14 mouse cellular contexts compared by ENCODE assay signal in the genomic region with DNA sequence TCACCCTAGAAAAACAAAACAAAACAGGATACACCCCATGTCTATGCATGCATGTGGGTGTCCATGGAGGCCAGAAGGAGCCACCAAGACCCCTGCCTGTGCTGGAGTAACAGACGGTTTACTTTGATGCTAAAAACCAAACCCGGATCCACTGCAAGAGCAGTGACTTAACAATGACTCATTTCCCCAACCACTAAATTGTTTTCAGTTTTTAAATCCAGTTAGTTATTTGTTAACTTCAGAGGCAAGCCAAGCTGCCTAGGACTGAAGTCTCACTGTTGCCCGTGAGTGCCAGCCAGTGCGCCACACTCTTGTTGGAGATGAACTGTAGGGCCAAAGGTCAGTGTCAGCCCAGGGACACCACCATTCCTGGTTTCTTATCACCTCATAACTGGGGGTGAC. TPM values are rescaled to one million over a fixed set of nuclear protein-coding genes. Genes with fewer than 3 reads are reported as not detected.
A peak's percentile ranks its signal among the peaks of the same experiment; 100 is the strongest.
DNase-seq lines count a peak whose midpoint lies in the region; ATAC-seq and TF ChIP-seq lines count a peak whose summit lies in the region.
"Had no signal": no experiment of that assay in that cellular context is flagged by ENCODE, and none has a peak within 500 bp of the region (broad histone marks: within the 10 kb centered on the region; RNA-seq: fewer than 3 reads in every experiment).

No protein-coding gene starts in this region.

- H3K4me1 ChIP-seq in liver, embryonic 16.5 days (ENCODE audit: control insufficient read depth, low read depth, low read length): peaks cover 7% of the 10 kb centered on the region
- H3K4me1 ChIP-seq in liver, embryonic 12.5 days: peaks cover 10% of the 10 kb centered on the region
- H3K4me1 ChIP-seq in kidney, postnatal 0 days (replicated peaks; ENCODE audit: insufficient read depth, low read length): no peaks in the 10 kb centered on the region; the same call in 1 of the 2 replicates
- H3K4me1 ChIP-seq in small intestine, adult 2 months (ENCODE audit: control insufficient read depth, insufficient read depth, insufficient read length, low read length): peaks cover 26% of the 10 kb centered on the region
- H3K4me1 ChIP-seq: embryonic facial prominence, embryonic 12.5 days; heart, embryonic 15.5 days; limb, embryonic 15.5 days had no signal

- no peak overlapping the region for H3K4me3 ChIP-seq in liver, embryonic 16.5 days (ENCODE audit: low read depth, low read length)
- H3K4me3 ChIP-seq in liver, embryonic 12.5 days: no peak overlapping the region
- H3K4me3 ChIP-seq in kidney, postnatal 0 days (replicated peaks; ENCODE audit: low read depth, low read length): no peak overlapping the region
- peak overlapping the region; percentile 49 for H3K4me3 ChIP-seq in small intestine, adult 2 months (ENCODE audit: low read depth, low read length)
- H3K4me3 ChIP-seq: embryonic facial prominence, embryonic 12.5 days; heart, embryonic 15.5 days; limb, embryonic 15.5 days had no signal

- 57% methylated on average over 4 of the region's 4 CpGs for WGBS in liver, embryonic 16.5 days (ENCODE audit: insufficient replicate concordance)
- WGBS in liver, embryonic 12.5 days (ENCODE audit: insufficient replicate concordance): 55% methylated on average over 4 of the region's 4 CpGs
- WGBS in kidney, postnatal 0 days: 59% methylated on average over 4 of the region's 4 CpGs
- 24% methylated on average over 4 of the region's 4 CpGs for WGBS in small intestine, adult 2 months

- no peak overlapping the region for H3K9ac ChIP-seq in liver, embryonic 16.5 days (ENCODE audit: low read depth, low read length)
- no peak overlapping the region for H3K9ac ChIP-seq in liver, embryonic 12.5 days
- no peak overlapping the region for H3K9ac ChIP-seq in kidney, postnatal 0 days (ENCODE audit: low read depth, low read length)
- H3K9ac ChIP-seq: embryonic facial prominence, embryonic 12.5 days; heart, embryonic 15.5 days; limb, embryonic 15.5 days had no signal

- peak; percentile 58 for ATAC-seq in liver, embryonic 16.5 days (ENCODE audit: low read depth)
- no peak for ATAC-seq in liver, embryonic 12.5 days
- ATAC-seq in hematopoietic stem cell, adult 5-6 weeks (replicated peaks in 1 of 2; ENCODE audit: insufficient read depth in 1 of 2, low FRiP score in 2 of 2, low TSS enrichment in 1 of 2, low read depth in 1 of 2, poor library complexity in 2 of 2, severe bottlenecking in 2 of 2): peak; percentile 17 to 27; a peak in 1 of 4 replicates
- ATAC-seq in kidney, postnatal 0 days (replicated peaks; ENCODE audit: low FRiP score, low read depth): no peak

- no peaks in the 10 kb centered on the region for H3K27me3 ChIP-seq in liver, embryonic 16.5 days (ENCODE audit: control insufficient read depth, insufficient read depth, low read depth, low read length)
- no peaks in the 10 kb centered on the region for H3K27me3 ChIP-seq in liver, embryonic 12.5 days (replicated peaks)
- no peaks in the 10 kb centered on the region for H3K27me3 ChIP-seq in kidney, postnatal 0 days (ENCODE audit: insufficient read depth, low read length)
- no peaks in the 10 kb centered on the region for H3K27me3 ChIP-seq in small intestine, adult 2 months (ENCODE audit: control insufficient read depth, insufficient read depth, low read length)
- H3K27me3 ChIP-seq: embryonic facial prominence, embryonic 12.5 days; heart, embryonic 15.5 days had no signal

- H3K36me3 ChIP-seq in liver, embryonic 16.5 days (ENCODE audit: control insufficient read depth, insufficient read depth): no peaks in the 10 kb centered on the region
- no peaks in the 10 kb centered on the region for H3K36me3 ChIP-seq in liver, embryonic 12.5 days
- no peaks in the 10 kb centered on the region for H3K36me3 ChIP-seq in kidney, postnatal 0 days (ENCODE audit: insufficient read depth, low read length)
- peaks cover 6% of the 10 kb centered on the region for H3K36me3 ChIP-seq in small intestine, adult 2 months (ENCODE audit: control insufficient read depth, insufficient read depth, low read length)
- H3K36me3 ChIP-seq: embryonic facial prominence, embryonic 12.5 days; heart, embryonic 15.5 days; limb, embryonic 15.5 days had no signal

- no peak overlapping the region for H3K4me2 ChIP-seq in liver, embryonic 16.5 days (ENCODE audit: low read depth, low read length)
- H3K4me2 ChIP-seq in liver, embryonic 12.5 days: no peak overlapping the region
- H3K4me2 ChIP-seq in kidney, postnatal 0 days (ENCODE audit: low read length): no peak overlapping the region
- H3K4me2 ChIP-seq: embryonic facial prominence, embryonic 12.5 days; heart, embryonic 15.5 days; limb, embryonic 15.5 days had no signal

- H3K27ac ChIP-seq in liver, embryonic 16.5 days (ENCODE audit: low read length): 0 out of 2 replicates have a peak overlapping the region, but pooled peaks have one; percentile 11
- H3K27ac ChIP-seq in liver, embryonic 12.5 days: no peak overlapping the region
- peak overlapping the region; percentile 60 for H3K27ac ChIP-seq in kidney, postnatal 0 days
- peak overlapping the region; percentile 98 for H3K27ac ChIP-seq in small intestine, adult 2 months (ENCODE audit: insufficient read depth, low read depth, low read length)
- H3K27ac ChIP-seq: embryonic facial prominence, embryonic 12.5 days; heart, embryonic 15.5 days; limb, embryonic 15.5 days had no signal

- peak; percentile 73; the same call in 1 of the 2 replicates for TF ChIP-seq POLR2A in small intestine, adult 2 months (IDR thresholded peaks at IDR 0.05; ENCODE audit: low read depth, low read length)

- no peak for TF ChIP-seq CTCF in kidney, postnatal 0 days (IDR thresholded peaks at IDR 0.05; ENCODE audit: low read depth)
- TF ChIP-seq CTCF in small intestine, adult 2 months (IDR thresholded peaks at IDR 0.05; ENCODE audit: extremely low read depth, insufficient read length, insufficient replicate concordance, low read depth, low read length): no peak

- no peak for DNase-seq in kidney, postnatal 0 days (ENCODE audit: low spot score)
- no peak for DNase-seq in lung, postnatal 4 days
- no peak for DNase-seq in gastrocnemius, adult 18-20 months (ENCODE audit: low spot score)
- DNase-seq in MN1 (ENCODE audit: low spot score): no peak
- DNase-seq: cerebellum, adult 9-10 months; gastrocnemius, postnatal 10 days; thymus, postnatal 25 days had no signal

- no peaks in the 10 kb centered on the region for H3K9me3 ChIP-seq in liver, embryonic 16.5 days (replicated peaks; ENCODE audit: control insufficient read depth, low read length)
- H3K9me3 ChIP-seq in liver, embryonic 12.5 days (replicated peaks): no peaks in the 10 kb centered on the region; the same call in 1 of the 2 replicates
- H3K9me3 ChIP-seq in kidney, postnatal 0 days (replicated peaks; ENCODE audit: low read length): no peaks in the 10 kb centered on the region
- H3K9me3 ChIP-seq: embryonic facial prominence, embryonic 12.5 days; heart, embryonic 15.5 days; limb, embryonic 15.5 days had no signal

RNA-seq across cellular contexts. Expression of gene B4galnt1, which starts 14.6 kb away (rescaled TPM):
- 18.7 and 24.3 TPM in 2 replicates for polyA plus RNA-seq in liver, embryonic 16.5 days (2015; fragmentation: Nextera tagmentation; extraction: Ambion mirVana)
- polyA plus RNA-seq in liver, embryonic 12.5 days (2016; fragmentation: Nextera tagmentation; extraction: Ambion mirVana): 12.6 TPM in 2 replicates
- 43.3 and 48.6 TPM in 2 replicates for total RNA-seq in hematopoietic stem cell, adult 5-6 weeks (2017)
- polyA plus RNA-seq in kidney, postnatal 0 days (2015; fragmentation: Nextera tagmentation; extraction: Ambion mirVana): 15.0 and 16.4 TPM in 2 replicates
- 228 and 484 TPM in 2 replicates for polyA plus RNA-seq in small intestine, adult 2 months (2012; rRNA removed)
- total RNA-seq in gastrocnemius, adult 18-20 months (2021): under 1 TPM; 0.39 to 0.93 TPM

RNA-seq across cellular contexts. Expression of gene Os9, which starts 29.5 kb away (rescaled TPM):
- 58.9 and 65.6 TPM in 2 replicates for polyA plus RNA-seq in liver, embryonic 16.5 days (2015; fragmentation: Nextera tagmentation; extraction: Ambion mirVana)
- polyA plus RNA-seq in liver, embryonic 12.5 days (2016; fragmentation: Nextera tagmentation; extraction: Ambion mirVana): 49.5 and 51.4 TPM in 2 replicates
- total RNA-seq in hematopoietic stem cell, adult 5-6 weeks (2017): 157 and 201 TPM in 2 replicates
- polyA plus RNA-seq in kidney, postnatal 0 days (2015; fragmentation: Nextera tagmentation; extraction: Ambion mirVana): 107 and 114 TPM in 2 replicates
- 59.8 and 117 TPM in 2 replicates for polyA plus RNA-seq in small intestine, adult 2 months (2012; rRNA removed)
- 10 to 100 TPM; 11.3 to 13.5 TPM for total RNA-seq in gastrocnemius, adult 18-20 months (2021)

RNA-seq across cellular contexts. Expression of gene Slc26a10, which starts 30.0 kb away (rescaled TPM):
- 2.2 and 2.7 TPM in 2 replicates for polyA plus RNA-seq in liver, embryonic 16.5 days (2015; fragmentation: Nextera tagmentation; extraction: Ambion mirVana)
- 3.0 and 3.6 TPM in 2 replicates for polyA plus RNA-seq in liver, embryonic 12.5 days (2016; fragmentation: Nextera tagmentation; extraction: Ambion mirVana)
- total RNA-seq in hematopoietic stem cell, adult 5-6 weeks (2017): 0.30 and 0.50 TPM in 2 replicates
- polyA plus RNA-seq in kidney, postnatal 0 days (2015; fragmentation: Nextera tagmentation; extraction: Ambion mirVana): 2.8 and 3.1 TPM in 2 replicates
- polyA plus RNA-seq in small intestine, adult 2 months (2012; rRNA removed): 0.56 and 0.85 TPM in 2 replicates
- total RNA-seq in gastrocnemius, adult 18-20 months (2021): 1 to 10 TPM; 1.6 to 2.9 TPM

RNA-seq across cellular contexts. Expression of gene Arhgef25, which starts 39.4 kb away (rescaled TPM):
- 4.8 and 5.7 TPM in 2 replicates for polyA plus RNA-seq in liver, embryonic 16.5 days (2015; fragmentation: Nextera tagmentation; extraction: Ambion mirVana)
- 14.3 and 17.4 TPM in 2 replicates for polyA plus RNA-seq in liver, embryonic 12.5 days (2016; fragmentation: Nextera tagmentation; extraction: Ambion mirVana)
- total RNA-seq in hematopoietic stem cell, adult 5-6 weeks (2017): 8.7 and 18.4 TPM in 2 replicates
- 27.9 and 29.0 TPM in 2 replicates for polyA plus RNA-seq in kidney, postnatal 0 days (2015; fragmentation: Nextera tagmentation; extraction: Ambion mirVana)
- 8.8 and 10.4 TPM in 2 replicates for polyA plus RNA-seq in small intestine, adult 2 months (2012; rRNA removed)
- total RNA-seq in gastrocnemius, adult 18-20 months (2021): 1 to 10 TPM; 7.4 to 9.5 TPM

RNA-seq across cellular contexts. Expression of gene Dtx3, which starts 45.1 kb away (rescaled TPM):
- polyA plus RNA-seq in liver, embryonic 16.5 days (2015; fragmentation: Nextera tagmentation; extraction: Ambion mirVana): 13.4 and 14.8 TPM in 2 replicates
- 33.2 and 36.9 TPM in 2 replicates for polyA plus RNA-seq in liver, embryonic 12.5 days (2016; fragmentation: Nextera tagmentation; extraction: Ambion mirVana)
- total RNA-seq in hematopoietic stem cell, adult 5-6 weeks (2017): 56.2 and 56.8 TPM in 2 replicates
- polyA plus RNA-seq in kidney, postnatal 0 days (2015; fragmentation: Nextera tagmentation; extraction: Ambion mirVana): 83.3 and 85.1 TPM in 2 replicates
- polyA plus RNA-seq in small intestine, adult 2 months (2012; rRNA removed): 24.0 and 35.3 TPM in 2 replicates
- total RNA-seq in gastrocnemius, adult 18-20 months (2021): 10 to 100 TPM; 20.0 to 27.3 TPM

Comparison
In these comparisons a context has a peak if more than half of its experiments do, and no peak if none do; other contexts are left out.
1. ATAC-seq: peak in liver, embryonic 16.5 days (single experiment) and hematopoietic stem cell, adult 5-6 weeks (2 of 2); none in liver, embryonic 12.5 days (single experiment) and kidney, postnatal 0 days (single experiment).